Mouse (Mus musculus) lung, postnatal 0 days (tissue): Measurements from ENCODE around the gene Ier5.

Experiments
- CTCF ChIP-seq: IDR thresholded peaks from 2 replicates; pipeline ENCODE4 v1.5.1; 2016; ENCODE audit warnings: antibody characterized with exemption, mild to moderate bottlenecking
- EP300 ChIP-seq: IDR thresholded peaks from 2 replicates; pipeline ENCODE4 v1.6.1; 2016; ENCODE audit warnings: antibody characterized with exemption, mild to moderate bottlenecking, control low read depth

DNA sequence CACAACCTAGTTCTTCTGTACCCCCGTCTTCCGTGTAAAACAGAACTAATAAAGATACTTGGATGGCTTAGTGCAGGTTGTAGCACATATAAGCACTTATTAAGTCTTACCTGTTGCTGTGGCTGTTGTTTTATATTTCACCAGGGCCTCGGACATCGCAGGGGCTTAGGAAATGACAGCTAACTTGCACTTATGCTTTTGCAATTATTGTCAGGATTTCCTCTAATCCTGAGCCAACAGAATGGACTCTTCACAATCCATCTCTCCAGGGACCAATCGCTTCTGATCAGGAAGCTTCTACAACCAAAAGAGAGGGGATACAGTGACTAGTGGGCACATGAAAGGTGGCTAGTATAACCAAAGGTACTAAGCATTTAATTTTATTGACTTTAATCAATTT lies 4.6 kb upstream of the Ier5 start:
- no peak for TF ChIP-seq EP300
- TF ChIP-seq CTCF = no peak
